Mouse (Mus musculus): ENCODE results near the gene Hoxa3.

DNA sequence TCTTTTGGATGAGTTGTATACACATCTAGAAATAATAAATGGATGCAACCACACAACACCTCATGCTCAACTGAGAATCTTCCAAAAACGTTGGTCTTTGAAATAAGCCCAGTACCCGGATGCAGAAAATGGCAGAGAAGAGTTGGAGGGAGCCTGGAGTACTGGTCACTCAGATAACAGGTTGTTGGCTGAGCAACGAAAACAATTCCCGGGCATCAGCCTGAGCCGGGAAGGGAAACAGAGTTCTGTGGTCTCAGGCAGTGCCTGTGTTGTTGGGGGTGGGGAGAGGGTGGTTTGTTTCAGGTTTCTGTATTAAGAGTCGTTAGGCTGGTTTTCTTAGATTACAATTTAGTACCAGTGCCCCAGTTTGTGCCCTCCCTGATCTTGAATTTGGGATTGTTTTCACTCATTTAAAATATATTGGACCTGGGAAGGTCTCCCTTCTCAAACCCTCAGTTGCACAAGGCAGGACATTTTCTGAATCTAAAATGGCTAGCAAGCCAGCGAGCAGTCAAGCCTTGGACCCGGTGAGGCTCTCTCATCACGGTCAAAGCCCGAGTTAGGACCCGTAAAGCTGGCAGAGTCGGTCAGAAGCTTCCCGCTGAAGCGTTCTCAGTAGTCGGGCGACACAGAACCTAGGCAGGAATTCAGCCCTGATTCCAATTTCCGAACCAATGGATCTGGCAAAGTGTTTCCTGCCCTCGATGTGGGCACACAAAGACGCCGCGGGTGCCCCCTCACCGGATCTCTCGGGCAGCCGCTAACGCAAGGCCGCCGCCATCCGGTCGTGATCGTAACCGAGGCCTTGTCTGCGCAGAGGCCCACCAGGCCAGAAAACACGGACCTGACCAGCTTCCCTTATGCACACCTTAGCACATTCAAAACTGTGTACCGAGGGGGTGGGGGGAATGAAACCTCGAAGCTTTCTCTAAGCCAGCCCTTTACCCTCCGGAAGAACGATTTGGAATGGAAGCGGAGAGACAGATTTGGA lies 15.6 kb upstream of the Hoxa3 start:
- TF ChIP-seq CTCF (conservative IDR thresholded peaks at IDR 0.05; ENCODE audit: low read length) = no peak
- TF ChIP-seq NANOG (IDR thresholded peaks at IDR 0.05; ENCODE audit: borderline replicate concordance, low read length) = no peak
